Mouse (Mus musculus): ENCODE measurements around the gene Chaf1b. TPM values are rescaled to one million over a fixed set of nuclear protein-coding genes. Genes with fewer than 3 reads are reported as not detected.

The Chaf1b gene
- 19.3 and 31.1 TPM in 2 replicates for polyA plus RNA-seq (2015; fragmentation: Nextera tagmentation; extraction: Ambion mirVana)

DNA sequence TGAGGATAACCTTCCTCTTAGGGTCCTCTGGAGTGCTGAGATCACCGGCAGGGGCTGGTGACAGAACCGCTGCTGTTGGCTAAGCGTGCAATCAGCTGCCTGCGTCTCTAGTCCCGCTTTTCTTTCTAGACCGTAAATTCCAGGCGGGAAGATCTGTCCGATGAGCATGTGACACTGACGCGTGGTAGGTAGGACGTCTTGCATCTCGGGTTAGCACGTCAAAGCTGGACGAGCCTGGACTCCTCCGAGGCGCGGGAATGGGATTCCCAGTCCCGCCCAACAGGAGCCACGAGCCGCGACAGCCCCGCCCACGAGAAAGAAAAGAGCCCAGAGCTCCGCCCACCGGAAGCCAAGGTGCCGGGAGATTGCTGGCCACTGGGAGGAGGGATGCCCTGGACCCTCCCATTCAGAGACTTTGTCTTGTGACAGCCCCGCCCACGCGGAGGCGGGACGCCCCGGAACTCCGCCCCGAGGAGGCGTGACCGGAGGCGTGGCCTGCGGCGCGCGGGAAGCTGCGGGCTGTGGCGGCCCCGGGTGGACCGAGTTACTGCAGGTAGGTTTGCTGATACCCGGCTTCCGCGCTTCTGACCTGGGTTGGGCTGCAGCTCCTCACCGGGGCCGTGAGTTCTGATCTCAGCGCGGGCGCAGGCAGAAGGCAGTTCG lies at the start of gene Chaf1b:
TSS of gene Chaf1b (plus strand) at position 479 of the 663 bp plus-strand sequence.

Other genes starting within 250 kb of the Chaf1b start
- gene Cbr3, start 200.7 kb upstream of the Chaf1b start, polyA plus RNA-seq (2015; fragmentation: Nextera tagmentation; extraction: Ambion mirVana): 8.2 and 9.7 TPM in 2 replicates
- 8.6 and 9.2 TPM in 2 replicates for gene Dop1b, start 172.0 kb upstream of the Chaf1b start, polyA plus RNA-seq (2015; fragmentation: Nextera tagmentation; extraction: Ambion mirVana)
- 22.6 and 31.5 TPM in 2 replicates for gene Morc3, start 51.8 kb upstream of the Chaf1b start, polyA plus RNA-seq (2015; fragmentation: Nextera tagmentation; extraction: Ambion mirVana)
- 0.17 and 0.24 TPM in 2 replicates for gene Cldn14, start 124.9 kb downstream of the Chaf1b start, polyA plus RNA-seq (2015; fragmentation: Nextera tagmentation; extraction: Ambion mirVana)
- 0.04 and 0.09 TPM in 2 replicates for gene Sim2, start 201.0 kb downstream of the Chaf1b start, polyA plus RNA-seq (2015; fragmentation: Nextera tagmentation; extraction: Ambion mirVana)

Measured in adrenal gland, postnatal 0 days (tissue).